ENCODE assay signal across 11 mouse cellular contexts in the genomic region with DNA sequence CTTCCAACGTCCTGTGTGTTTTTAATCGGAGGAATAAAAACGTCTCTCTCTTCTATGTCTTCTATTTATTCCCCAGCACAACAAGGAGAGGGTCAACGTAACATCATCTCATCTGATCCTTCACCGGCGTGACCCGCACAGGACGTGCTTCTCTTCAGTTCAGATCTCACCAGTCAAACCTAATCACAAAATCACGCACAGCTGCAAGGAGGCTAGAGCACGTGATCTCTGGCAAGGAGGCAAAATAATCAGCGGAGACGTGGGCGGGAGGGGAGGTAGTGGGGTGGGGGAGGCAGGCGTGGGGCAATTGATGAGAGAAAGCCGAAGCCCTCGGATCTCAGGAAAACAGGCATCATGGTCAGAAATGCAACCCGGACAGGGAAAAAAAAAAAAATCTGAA. TPM values are rescaled to one million over a fixed set of nuclear protein-coding genes. Genes with fewer than 3 reads are reported as not detected.
DNase-seq lines count a peak whose midpoint lies in the region; ATAC-seq and TF ChIP-seq lines count a peak whose summit lies in the region.
"Had no signal": no experiment of that assay in that cellular context is flagged by ENCODE, and none has a peak within 500 bp of the region (broad histone marks: within the 10 kb centered on the region; RNA-seq: fewer than 3 reads in every experiment).

No protein-coding gene starts in this region.

- H3K4me3 ChIP-seq in heart, embryonic 13.5 days: peak overlapping the region; percentile 36
- H3K4me3 ChIP-seq in MEL (ENCODE audit: control insufficient read depth in 1 of 2, insufficient read depth in 1 of 2, low read depth in 2 of 2, low read length in 2 of 2): no peak overlapping the region
- H3K4me3 ChIP-seq in embryonic facial prominence, embryonic 14.5 days (ENCODE audit: low read depth, low read length): peak overlapping the region; percentile 13; the same call in 1 of the 2 replicates
- H3K4me3 ChIP-seq in limb, embryonic 13.5 days: peak overlapping the region; percentile 5

- no peak for TF ChIP-seq POLR2A in MEL (IDR thresholded peaks at IDR 0.05; ENCODE audit: control insufficient read depth in 1 of 2, insufficient read depth in 1 of 2, low read depth in 1 of 2, low read length in 2 of 2, poor library complexity in 1 of 2)

- no peak for DNase-seq in heart, adult 8-10 months (ENCODE audit: low spot score)
- DNase-seq in MEL (ENCODE audit: low read depth, low spot score): no peak
- peak; percentile 38 for DNase-seq in embryonic facial prominence, embryonic 14.5 days (ENCODE audit: low spot score)
- DNase-seq in urinary bladder, postnatal 36 days (ENCODE audit: low spot score in 2 of 2): no peak
- DNase-seq in cerebellum, adult 11 months: no peak
- no peak for DNase-seq in left cerebral cortex, postnatal 4 days
- DNase-seq: kidney, postnatal 14 days had no signal

- intact Hi-C loops in left cerebral cortex, postnatal 4 days (cut with DNase I): no loop called here

- no peak overlapping the region for H3K27ac ChIP-seq in heart, embryonic 13.5 days (replicated peaks)
- H3K27ac ChIP-seq in MEL (ENCODE audit: control insufficient read depth, low read depth, low read length): no peak overlapping the region
- no peak overlapping the region for H3K27ac ChIP-seq in embryonic facial prominence, embryonic 14.5 days (replicated peaks; ENCODE audit: low read depth, low read length)
- no peak overlapping the region for H3K27ac ChIP-seq in limb, embryonic 13.5 days
- H3K27ac ChIP-seq: macrophage had no signal

- H3K4me1 ChIP-seq in heart, embryonic 13.5 days: peaks cover 31% of the 10 kb centered on the region
- H3K4me1 ChIP-seq in MEL (ENCODE audit: control insufficient read depth in 1 of 2, insufficient read depth in 2 of 2, low read length in 2 of 2): peaks cover 0 to 4% of the 10 kb centered on the region in 2 experiments; a peak in 1 of 4 replicates
- H3K4me1 ChIP-seq in embryonic facial prominence, embryonic 14.5 days (ENCODE audit: control insufficient read depth, insufficient read depth, low read length): peaks cover 5% of the 10 kb centered on the region; the same call in 1 of the 2 replicates
- H3K4me1 ChIP-seq in limb, embryonic 13.5 days: 0 out of 2 replicates have a peak, but pooled peaks cover 5% of the 10 kb centered on the region

- H3K27me3 ChIP-seq in heart, embryonic 13.5 days (replicated peaks): no peaks in the 10 kb centered on the region
- H3K27me3 ChIP-seq in MEL (ENCODE audit: control insufficient read depth in 1 of 2, insufficient read depth in 2 of 2, low read length in 2 of 2): no peaks in the 10 kb centered on the region
- no peaks in the 10 kb centered on the region for H3K27me3 ChIP-seq in embryonic facial prominence, embryonic 14.5 days (replicated peaks; ENCODE audit: control insufficient read depth, insufficient read depth, low read length)
- H3K27me3 ChIP-seq in limb, embryonic 13.5 days: no peaks in the 10 kb centered on the region
- H3K27me3 ChIP-seq: CH12.LX had no signal

- H3K4me2 ChIP-seq in heart, embryonic 13.5 days: peak overlapping the region; percentile 64
- H3K4me2 ChIP-seq in embryonic facial prominence, embryonic 14.5 days (ENCODE audit: low read depth, low read length): peak overlapping the region; percentile 52
- peak overlapping the region; percentile 54 for H3K4me2 ChIP-seq in limb, embryonic 13.5 days (replicated peaks)

- WGBS in heart, embryonic 13.5 days: 29% methylated on average over 17 of the region's 17 CpGs
- WGBS in embryonic facial prominence, embryonic 14.5 days: 14% methylated on average over 17 of the region's 17 CpGs
- 30% methylated on average over 17 of the region's 17 CpGs for WGBS in limb, embryonic 13.5 days

- no peak for TF ChIP-seq EP300 in MEL (IDR thresholded peaks at IDR 0.05; ENCODE audit: low read depth in 1 of 2, low read length in 2 of 2)

- TF ChIP-seq RAD21 in MEL (IDR thresholded peaks at IDR 0.05; ENCODE audit: low read depth, low read length): no peak

- no peak for TF ChIP-seq CTCF in MEL (IDR thresholded peaks at IDR 0.05 in 2 of 3, conservative IDR thresholded peaks at IDR 0.05 in 1 of 3; ENCODE audit: control insufficient read depth in 1 of 3, insufficient read depth in 1 of 3, low read depth in 2 of 3, low read length in 3 of 3, poor library complexity in 1 of 3, severe bottlenecking in 1 of 3)

- H3K79me2 ChIP-seq in MEL (ENCODE audit: control insufficient read depth, insufficient read depth, low read length, poor library complexity): no peaks in the 10 kb centered on the region

- peak overlapping the region; percentile 73 for H3K9ac ChIP-seq in heart, embryonic 13.5 days
- H3K9ac ChIP-seq in MEL (ENCODE audit: control insufficient read depth, low read depth, low read length, poor library complexity, severe bottlenecking): no peak overlapping the region
- H3K9ac ChIP-seq in embryonic facial prominence, embryonic 14.5 days (ENCODE audit: low read depth, low read length): peak overlapping the region; percentile 49; the same call in 1 of the 2 replicates
- H3K9ac ChIP-seq in limb, embryonic 13.5 days: peak overlapping the region; percentile 2; the same call in 1 of the 2 replicates

- no peak for ATAC-seq in heart, embryonic 13.5 days (ENCODE audit: extremely low read depth, insufficient number of reproducible peaks, low FRiP score, low TSS enrichment)
- no peak for ATAC-seq in embryonic facial prominence, embryonic 14.5 days (ENCODE audit: low read depth)
- 0 out of 2 replicates have a peak, but pooled peaks have one; percentile 28 for ATAC-seq in limb, embryonic 13.5 days (ENCODE audit: low FRiP score, low read depth)

- no peaks in the 10 kb centered on the region for H3K9me3 ChIP-seq in heart, embryonic 13.5 days
- no peaks in the 10 kb centered on the region for H3K9me3 ChIP-seq in MEL (replicated peaks; ENCODE audit: insufficient read depth, low read length)
- H3K9me3 ChIP-seq in embryonic facial prominence, embryonic 14.5 days (ENCODE audit: control insufficient read depth, low read length): no peaks in the 10 kb centered on the region
- no peaks in the 10 kb centered on the region for H3K9me3 ChIP-seq in limb, embryonic 13.5 days

- H3K36me3 ChIP-seq in heart, embryonic 13.5 days: no peaks in the 10 kb centered on the region
- H3K36me3 ChIP-seq in MEL (ENCODE audit: control insufficient read depth in 1 of 2, insufficient read depth in 2 of 2, low read length in 2 of 2): peaks cover 0 to 4% of the 10 kb centered on the region in 2 experiments; a peak in 1 of 4 replicates
- H3K36me3 ChIP-seq in embryonic facial prominence, embryonic 14.5 days (ENCODE audit: control insufficient read depth, insufficient read depth, low read length): no peaks in the 10 kb centered on the region
- no peaks in the 10 kb centered on the region for H3K36me3 ChIP-seq in limb, embryonic 13.5 days

TF ChIP-seq in MEL, 35 proteins besides CTCF, POLR2A, EP300 and RAD21:
- TF ChIP-seq USF1 (IDR thresholded peaks at IDR 0.05; ENCODE audit: low read depth, low read length) (peak; percentile 25; the same call in 1 of the 2 replicates), TAL1 (IDR thresholded peaks at IDR 0.05; ENCODE audit: low read length) (no peak)
TF ChIP-seq in MEL: peak in this region for 1.

RNA-seq across cellular contexts. Expression of a gene that starts 14.4 kb away (rescaled TPM):
- polyA plus RNA-seq in heart, embryonic 13.5 days (2015; fragmentation: Nextera tagmentation; extraction: Ambion mirVana): 68.4 and 75.7 TPM in 2 replicates
- 100 to 1,000 TPM; 111 to 122 (median 117) TPM for total RNA-seq in heart, adult 8-10 months (2022)
- 8.1 and 10.3 TPM in 2 replicates for total RNA-seq in MEL (2012; rRNA removed)
- 10 to 100 TPM in 1 of 2 experiments, not detected in 1; 17.3 TPM for polyA plus RNA-seq in MEL (2012; ENCODE audit: insufficient read depth in 1 of 2, insufficient read length in 2 of 2, low read depth in 1 of 2, low replicate concordance in 2 of 2, missing spikeins in 1 of 2)
- polyA plus RNA-seq in embryonic facial prominence, embryonic 14.5 days (2014; fragmentation: Nextera tagmentation; extraction: Ambion mirVana): 102 and 105 TPM in 2 replicates
- 83.3 and 84.6 TPM in 2 replicates for polyA plus RNA-seq in limb, embryonic 13.5 days (2015; fragmentation: Nextera tagmentation; extraction: Ambion mirVana)
- total RNA-seq in left cerebral cortex, postnatal 4 days (2021): 100 to 1,000 TPM; 296 to 298 TPM

Comparison
In these comparisons a context has a peak if more than half of its experiments do, and no peak if none do; other contexts are left out.
1. H3K4me3 ChIP-seq: peak in heart, embryonic 13.5 days (single experiment), embryonic facial prominence, embryonic 14.5 days (single experiment) and limb, embryonic 13.5 days (single experiment); none in MEL (0 of 2).
2. Peak in every context shown above with its lines, with median percentiles within 50 percentile points of each other: H3K4me2 ChIP-seq.